Mouse (Mus musculus) right cerebral cortex, postnatal 10 days (tissue): ENCODE results near the gene Wdr41.

Experiments
- DNase-seq, 2 experiments: peaks; one replicate each; pipeline ENCODE4 v3.0.0; 2021; ENCODE audit warnings: low spot score in 2 of 2

Gene Wdr41

DNA sequence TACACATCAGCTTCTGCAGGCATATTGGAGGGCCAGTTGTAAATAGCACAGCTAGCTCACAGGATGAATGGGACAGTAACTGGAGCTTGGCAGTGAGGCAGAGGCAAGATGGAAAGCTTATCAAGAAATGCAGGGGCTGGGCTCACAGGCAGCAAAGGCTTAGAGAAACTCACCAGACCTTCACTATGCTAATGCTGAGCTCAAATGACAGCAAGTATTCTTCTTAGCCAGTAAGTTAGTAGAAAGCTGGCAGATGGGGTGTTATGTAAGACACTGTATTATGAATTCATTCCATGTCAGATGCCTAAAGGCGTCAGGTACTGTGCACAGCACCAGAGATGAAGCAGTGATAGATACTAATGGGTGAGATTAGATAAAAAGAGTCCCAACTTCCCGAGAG, 58.6 kb downstream of the Wdr41 start:
- peak; percentile 44 to 58 for DNase-seq

DNA sequence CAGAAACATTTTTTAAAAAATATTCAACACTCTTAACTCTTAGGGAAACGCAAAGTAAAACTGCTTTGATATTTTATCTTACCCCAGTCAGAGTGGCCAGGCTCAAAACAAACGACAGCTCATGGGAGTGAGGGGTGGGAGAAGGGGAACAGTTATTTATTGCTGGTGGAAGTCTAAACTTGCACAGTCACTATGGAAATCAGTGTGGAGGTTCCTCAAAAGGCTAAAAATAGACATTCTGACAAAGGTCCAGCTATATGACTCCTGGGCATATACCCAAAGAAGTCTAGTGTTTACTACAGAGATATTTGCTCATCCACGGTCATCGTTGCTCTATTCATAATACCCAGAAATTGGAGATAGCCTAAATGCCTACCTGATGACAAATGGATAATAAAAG, 62.1 kb downstream of the Wdr41 start:
- DNase-seq, result no peak

DNA sequence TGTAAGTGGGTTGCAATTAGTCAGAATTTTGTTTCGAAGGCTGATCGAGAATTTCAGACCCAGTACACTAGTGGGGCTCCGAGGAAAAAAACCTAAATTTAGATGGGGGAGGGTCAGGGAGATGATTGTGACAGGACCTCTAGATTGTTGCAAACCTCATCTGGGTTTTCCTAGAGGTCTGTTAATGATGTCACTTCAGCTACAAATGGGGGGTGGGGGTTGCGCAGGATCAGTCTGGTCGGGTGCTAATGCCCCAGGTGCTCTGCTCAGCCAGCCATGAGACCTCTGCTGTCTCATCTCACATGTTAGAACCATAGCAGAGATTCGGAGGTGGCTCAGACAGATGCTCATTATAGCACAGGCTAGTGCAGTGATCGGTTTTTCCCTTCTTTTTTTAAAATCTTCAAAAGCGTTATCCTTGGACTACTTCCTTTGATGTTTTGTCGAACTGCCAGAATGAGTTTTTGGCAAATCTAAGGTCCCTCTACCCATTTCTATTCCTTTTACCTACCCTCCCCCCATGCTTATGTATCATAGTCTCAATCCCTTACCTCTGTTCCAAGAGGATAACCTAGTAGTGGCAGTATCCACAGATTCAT, 64.1 kb downstream of the Wdr41 start:
- DNase-seq, result no peak

DNA sequence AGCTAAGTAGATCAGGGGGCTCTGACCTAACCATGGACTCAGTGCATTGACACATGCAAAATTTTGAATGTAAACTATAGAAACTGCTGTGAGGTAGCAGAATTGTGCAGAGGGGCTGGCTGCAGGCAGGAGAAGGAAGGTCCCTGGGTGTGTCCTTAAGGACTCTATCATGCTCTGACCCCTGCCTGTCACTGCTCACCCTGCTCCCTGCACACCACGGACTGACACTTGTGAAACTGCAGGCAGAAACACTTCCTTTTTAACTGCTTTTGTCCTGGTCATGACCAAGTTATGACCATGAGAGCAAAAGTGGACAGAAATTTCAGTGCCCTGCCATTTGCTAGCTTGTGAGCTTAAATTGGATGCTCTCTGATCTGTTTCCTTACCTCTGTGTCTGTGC, 68.0 kb downstream of the Wdr41 start:
- DNase-seq, result no peak

DNA sequence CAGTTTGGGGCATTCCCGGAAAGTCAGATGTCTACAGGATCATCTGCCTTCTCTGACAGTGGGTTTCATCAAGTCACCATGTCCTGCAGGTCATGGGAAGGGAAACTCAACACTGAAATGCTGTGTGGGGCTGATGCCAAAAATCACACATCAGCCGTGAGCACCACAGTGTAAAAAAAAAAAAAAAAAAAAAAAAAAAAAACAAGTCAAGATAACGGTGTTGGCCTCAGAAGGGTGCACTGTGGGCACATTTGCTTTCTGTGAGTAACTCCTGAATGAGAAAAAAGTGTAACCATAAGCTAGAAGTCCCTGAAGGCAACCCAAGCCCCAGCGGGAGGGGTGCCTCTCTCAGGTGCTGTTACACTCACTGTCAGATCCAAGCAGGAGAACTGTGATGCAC, 74.3 kb downstream of the Wdr41 start:
- DNase-seq, result no peak

DNA sequence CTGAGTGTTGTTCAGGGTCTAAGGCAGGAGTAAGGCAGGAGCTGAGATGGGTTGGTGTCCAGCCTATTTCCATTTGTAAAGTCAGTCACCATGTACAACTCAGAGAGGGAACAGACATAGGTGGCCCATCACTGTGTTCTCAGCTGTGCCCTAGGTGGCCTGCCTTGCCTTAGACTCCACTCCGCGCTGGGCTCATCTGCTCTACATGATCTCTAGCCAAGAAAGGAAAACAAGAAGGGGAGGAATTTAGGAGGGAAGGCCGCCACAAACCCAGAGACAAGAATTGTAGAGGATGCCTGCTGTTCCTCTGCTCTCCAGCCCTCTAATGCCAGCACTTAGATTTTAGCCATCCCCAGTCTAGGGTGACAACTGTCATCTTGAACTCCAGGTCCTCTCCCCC, 76.3 kb downstream of the Wdr41 start:
- no peak for DNase-seq

DNA sequence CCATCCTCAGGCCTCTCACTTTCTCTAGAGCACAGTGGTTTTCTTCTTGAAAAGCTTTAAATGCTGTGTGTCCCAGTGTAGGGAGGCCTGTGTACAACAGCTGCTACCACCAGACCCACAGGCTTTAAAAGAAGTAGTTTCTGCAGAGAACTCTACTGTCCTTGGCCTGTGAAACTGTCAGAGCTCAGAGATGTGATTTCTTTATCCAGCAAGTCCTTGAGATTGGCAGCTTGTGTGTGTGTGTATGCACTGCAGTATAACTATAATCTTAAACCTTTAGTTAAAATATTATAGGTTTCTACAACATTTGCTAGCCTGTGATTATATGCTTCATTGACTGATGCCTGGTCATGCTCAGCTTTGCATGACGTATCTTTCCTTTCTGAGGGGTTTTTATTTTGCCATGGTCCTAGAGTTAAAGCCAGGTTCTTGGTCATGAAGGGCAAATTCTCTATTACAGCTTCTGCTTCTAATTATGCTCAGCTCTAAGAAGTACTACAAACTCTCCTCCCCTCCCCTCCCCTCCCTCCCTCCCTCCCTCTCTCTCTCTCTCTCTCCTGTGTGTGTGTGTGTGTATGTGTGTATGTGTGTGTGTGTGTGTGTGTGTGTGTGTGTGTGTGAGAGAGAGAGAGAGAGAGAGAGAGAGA, 79.7 kb downstream of the Wdr41 start:
- DNase-seq, result no peak

DNA sequence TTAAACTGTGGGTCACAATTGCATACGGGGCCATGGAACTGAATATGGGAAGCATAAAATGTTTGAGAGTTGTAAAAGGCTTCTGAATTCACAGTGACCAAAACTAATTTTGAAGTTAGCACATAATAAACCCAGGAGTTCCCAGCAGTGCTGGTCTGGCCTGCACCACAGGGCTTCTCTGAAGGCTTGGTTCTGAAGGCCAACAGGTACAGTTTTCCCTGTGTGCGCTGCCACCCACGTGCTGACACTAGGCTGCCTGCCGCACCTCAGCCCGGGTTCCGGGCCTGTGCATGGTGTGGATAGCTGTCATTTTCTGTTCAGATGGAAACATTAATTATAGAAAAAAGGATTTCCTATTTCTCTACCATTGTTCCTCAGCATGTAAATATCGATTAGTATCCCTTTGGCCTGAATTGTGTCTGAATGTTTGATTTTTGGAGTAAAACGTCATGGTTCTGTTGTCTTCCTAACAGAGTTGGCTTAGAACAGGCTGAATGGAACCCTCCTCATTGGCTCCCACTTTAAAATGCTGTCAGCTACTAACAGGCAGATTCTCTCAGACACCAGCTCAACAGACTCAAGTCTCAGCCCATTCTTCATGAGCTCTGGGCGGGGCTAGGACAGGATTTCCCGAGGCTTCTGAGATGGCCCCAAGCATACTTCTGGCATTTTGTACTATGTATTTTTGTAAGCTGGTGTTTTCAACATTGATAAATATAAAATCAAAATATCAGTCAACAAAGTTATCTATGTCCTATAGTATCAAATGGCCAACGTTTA, 80.5 kb downstream of the Wdr41 start:
- DNase-seq, result no peak

DNA sequence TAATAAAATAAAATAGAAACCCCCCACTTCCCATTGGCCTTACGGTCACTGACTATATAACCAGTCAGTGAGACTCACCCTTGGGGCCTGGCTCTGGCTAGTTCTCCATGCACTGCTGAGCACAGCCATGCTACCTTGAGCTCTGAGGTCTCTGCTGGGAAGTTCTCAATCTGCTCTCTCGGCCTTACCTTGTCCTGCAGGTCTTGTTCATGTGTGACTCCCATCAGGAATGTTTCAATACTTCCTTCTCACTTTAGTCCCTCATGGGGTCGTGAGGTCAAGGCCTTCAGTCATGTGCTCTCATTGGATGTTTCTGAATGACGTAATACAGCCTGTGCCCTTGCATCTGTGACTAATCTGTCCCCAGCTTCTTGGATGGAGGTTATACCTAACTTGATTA, 82.7 kb downstream of the Wdr41 start:
- no peak for DNase-seq

DNA sequence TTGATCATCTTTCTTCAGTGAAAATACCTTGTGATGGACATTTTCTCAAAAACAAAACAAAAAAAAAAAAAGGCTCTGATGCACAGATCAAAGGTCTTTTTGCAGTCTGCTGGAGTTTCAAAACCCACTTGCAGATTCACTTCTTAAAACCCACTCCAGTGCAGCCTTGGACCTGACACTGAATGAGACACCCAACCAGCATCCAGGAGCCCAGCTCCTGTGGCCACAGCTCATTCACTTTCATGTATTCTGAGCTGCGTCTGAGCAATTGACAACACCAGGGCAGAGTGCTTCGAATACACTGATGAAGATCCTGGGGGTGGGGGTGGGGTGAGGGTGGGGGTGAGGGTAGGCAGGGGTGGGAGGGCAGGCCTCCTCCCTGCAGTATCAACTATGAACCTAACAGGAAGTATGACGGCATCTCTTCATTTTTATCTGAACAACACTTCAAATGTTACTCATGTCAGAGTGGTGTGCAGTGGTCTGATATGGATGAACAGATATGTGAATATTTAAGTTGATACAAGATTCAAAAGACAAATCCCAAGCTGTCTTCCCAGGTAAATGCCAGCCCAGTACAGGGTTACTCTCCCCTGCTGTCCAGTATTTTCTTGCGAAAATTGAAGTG, 87.4 kb downstream of the Wdr41 start:
- DNase-seq, result no peak

DNA sequence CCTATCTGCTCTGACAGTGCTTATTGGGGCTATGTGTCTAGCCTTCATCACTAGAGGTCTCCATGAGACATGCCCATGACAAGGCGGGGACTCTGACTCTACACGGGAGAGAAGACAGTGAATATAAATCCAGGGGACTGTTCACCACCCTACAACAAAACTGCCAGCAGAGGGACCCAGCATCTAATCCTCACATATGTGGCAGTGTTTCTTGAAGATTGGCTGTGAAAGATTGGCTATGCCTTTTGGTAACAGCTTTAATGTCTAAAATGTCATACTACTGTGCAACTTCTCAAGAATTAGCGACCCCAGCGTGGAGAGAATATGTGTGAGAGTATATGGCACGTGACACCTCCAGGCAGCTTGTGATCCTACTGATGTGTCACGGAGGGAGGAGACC, 91.7 kb downstream of the Wdr41 start:
- DNase-seq, result no peak

DNA sequence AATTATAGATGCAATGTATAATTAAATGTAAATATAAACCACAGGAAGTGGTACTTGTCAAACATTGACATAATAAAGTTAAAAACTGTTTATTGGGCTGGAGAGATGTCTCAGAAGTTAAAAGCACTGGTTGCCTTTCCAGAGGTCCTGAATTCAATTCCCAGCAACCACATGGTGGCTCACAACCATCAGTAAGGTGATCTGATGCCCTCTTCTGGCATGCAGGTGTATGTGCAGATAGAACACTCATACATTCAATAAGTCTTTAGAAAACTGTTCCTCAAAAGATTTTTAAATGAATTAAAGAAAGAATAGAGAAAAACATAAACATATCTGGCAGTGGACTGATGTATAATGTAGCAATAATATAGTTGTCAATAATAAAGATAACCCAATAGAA, 94.1 kb downstream of the Wdr41 start:
- DNase-seq, result no peak
